Mouse (Mus musculus) cortical plate, adult 2 months (tissue): ENCODE results near the gene Angel2.

Source experiments
- CTCF ChIP-seq: fragments of 200-500 bp; IDR thresholded peaks from 2 replicates; pipeline ENCODE4 v1.5.1; 2011; ENCODE audit warnings: mild to moderate bottlenecking, control low read depth, low read length; ENCODE audit not compliant: insufficient read depth; ENCODE audit errors: extremely low read depth
- POLR2A ChIP-seq: fragments of 200-500 bp; IDR thresholded peaks from 2 replicates; pipeline ENCODE4 v1.6.1; 2011; ENCODE audit warnings: mild to moderate bottlenecking, low read length, control low read depth; ENCODE audit not compliant: insufficient read depth; ENCODE audit errors: extremely low read depth

DNA sequence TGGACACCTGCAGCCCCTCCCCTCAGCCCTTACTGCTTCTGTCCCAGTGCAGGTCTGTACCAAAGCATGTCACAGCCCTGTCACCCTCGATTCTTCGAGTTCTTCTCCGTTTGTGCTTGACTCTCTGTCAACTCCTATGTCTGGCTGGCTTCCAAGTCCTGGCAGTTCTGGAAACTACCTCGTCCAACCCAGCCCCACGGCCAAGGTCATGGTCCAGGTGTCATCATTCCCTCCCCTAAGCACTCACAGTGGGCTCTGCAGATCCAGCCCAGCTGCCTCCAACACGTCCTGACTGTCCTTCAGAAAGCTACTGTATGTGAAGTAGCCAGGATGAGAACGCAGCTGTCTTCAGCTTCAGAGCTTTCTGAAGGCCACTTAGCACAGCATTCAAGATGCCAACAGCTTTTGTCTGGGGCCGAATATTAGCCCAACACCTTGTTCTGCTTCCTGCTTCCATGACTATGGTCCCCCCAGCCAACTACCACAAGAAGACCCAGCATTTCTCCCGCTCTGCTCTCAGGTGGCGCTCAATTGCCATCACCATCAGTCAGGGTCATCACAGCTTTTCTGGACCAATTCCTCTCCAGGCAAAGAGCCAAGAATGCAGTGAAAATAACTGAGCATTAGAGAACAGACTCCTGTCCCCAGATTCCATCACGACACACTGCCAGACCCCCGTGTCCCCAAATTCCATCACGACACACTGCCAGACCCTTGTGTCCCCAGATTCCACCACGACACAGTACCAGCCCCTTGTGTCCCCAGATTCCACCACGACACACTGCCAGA lies 40.3 kb downstream of the Angel2 start:
- TF ChIP-seq POLR2A (no peak), CTCF (no peak)
